Comparison of ENCODE assay signal across 15 mouse cellular contexts in the genomic region with DNA sequence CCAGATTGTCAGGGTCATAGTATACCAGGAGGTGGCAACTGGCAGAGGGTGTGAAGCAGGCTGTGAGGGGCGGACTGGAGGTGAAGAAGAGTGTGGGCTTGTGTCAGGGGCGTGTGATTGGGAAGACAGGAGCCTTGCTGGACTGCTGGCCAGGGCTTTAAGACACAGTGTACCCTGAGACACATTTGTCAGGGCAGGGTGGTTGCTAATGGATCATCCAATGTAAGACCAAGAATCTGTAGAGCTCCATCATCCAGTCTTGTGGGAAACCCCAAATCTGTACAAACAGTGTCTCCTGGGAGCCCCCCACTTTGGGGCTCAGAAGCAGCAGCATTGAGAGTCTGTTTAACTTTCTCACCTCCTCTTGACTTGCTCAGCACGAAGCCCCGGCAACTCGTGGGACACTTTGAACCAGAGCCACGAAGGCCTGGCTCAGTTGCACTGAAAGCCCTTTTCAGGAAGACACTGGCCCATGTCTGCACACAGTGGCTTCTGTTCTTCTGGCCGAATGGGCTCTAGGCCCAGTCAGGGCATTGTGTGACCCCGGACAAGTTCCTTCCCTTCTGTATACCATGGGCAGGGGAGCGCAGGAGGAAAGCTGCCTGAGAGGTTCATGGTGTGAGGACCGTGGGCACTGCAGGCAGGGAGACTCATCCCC.
DNase-seq lines count a peak whose midpoint lies in the region; ATAC-seq and TF ChIP-seq lines count a peak whose summit lies in the region.
"Had no signal": no experiment of that assay in that cellular context is flagged by ENCODE, and none has a peak within 500 bp of the region (broad histone marks: within the 10 kb centered on the region; RNA-seq: fewer than 3 reads in every experiment).

No protein-coding gene starts in this region.

- H3K4me1 ChIP-seq in cerebellum, adult 2 months (ENCODE audit: control insufficient read depth, insufficient read depth, low read length) = peaks cover 11% of the 10 kb centered on the region
- H3K4me1 ChIP-seq in hindbrain, embryonic 14.5 days (replicated peaks; ENCODE audit: control insufficient read depth, insufficient read depth, low read length) = no peaks in the 10 kb centered on the region
- H3K4me1 ChIP-seq in midbrain, embryonic 16.5 days (ENCODE audit: control insufficient read depth, insufficient read depth, low read length) = no peaks in the 10 kb centered on the region
- H3K4me1 ChIP-seq: liver, embryonic 12.5 days; megakaryocyte, embryonic 14.5 days had no signal

- H3K36me3 ChIP-seq in hindbrain, embryonic 14.5 days (replicated peaks; ENCODE audit: control insufficient read depth, insufficient read depth) = no peaks in the 10 kb centered on the region
- no peaks in the 10 kb centered on the region; the same call in 1 of the 2 replicates for H3K36me3 ChIP-seq in midbrain, embryonic 16.5 days (ENCODE audit: control insufficient read depth, insufficient read depth, low read length)
- H3K36me3 ChIP-seq: embryonic facial prominence, embryonic 13.5 days; liver, embryonic 12.5 days had no signal

- H3K27me3 ChIP-seq in cerebellum, adult 2 months (ENCODE audit: control insufficient read depth, insufficient read depth, low read length) = no peaks in the 10 kb centered on the region
- no peaks in the 10 kb centered on the region for H3K27me3 ChIP-seq in hindbrain, embryonic 14.5 days (ENCODE audit: control insufficient read depth, insufficient read depth, low read length)
- H3K27me3 ChIP-seq in midbrain, embryonic 16.5 days (ENCODE audit: control insufficient read depth, insufficient read depth, low read depth, low read length) = no peaks in the 10 kb centered on the region
- H3K27me3 ChIP-seq: CH12.LX; embryonic facial prominence, embryonic 13.5 days; liver, embryonic 12.5 days had no signal

- DNase-seq in cerebellum, adult 2 months = peak in 1 of 2 experiments; percentile 45
- DNase-seq in cerebellum, adult 9-10 months = no peak
- DNase-seq in left cerebral cortex, postnatal 4 days = peak; percentile 53
- DNase-seq in left cerebral cortex, adult 18-20 months (ENCODE audit: low spot score in 2 of 2) = no peak
- no peak for DNase-seq in hindbrain, embryonic 14.5 days (ENCODE audit: low spot score)
- no peak for DNase-seq in gastrocnemius, adult 2 months
- DNase-seq in urinary bladder, postnatal 4 days (ENCODE audit: low spot score in 2 of 2) = no peak
- DNase-seq: cerebellum, adult 11-12 months; kidney, postnatal 10 days had no signal

- ATAC-seq in hindbrain, embryonic 14.5 days (ENCODE audit: low FRiP score) = peak; percentile 74; the same call in 1 of the 2 replicates
- ATAC-seq in midbrain, embryonic 16.5 days = peak; percentile 73
- ATAC-seq: liver, embryonic 12.5 days; lung, postnatal 0 days had no signal

- H3K27ac ChIP-seq in cerebellum, adult 2 months (ENCODE audit: insufficient read depth, low read length) = peak overlapping the region; percentile 55; the same call in 1 of the 2 replicates
- no peak overlapping the region for H3K27ac ChIP-seq in hindbrain, embryonic 14.5 days
- no peak overlapping the region for H3K27ac ChIP-seq in midbrain, embryonic 16.5 days (ENCODE audit: low read length)
- H3K27ac ChIP-seq in gastrocnemius, adult 2 months = no peak overlapping the region
- H3K27ac ChIP-seq: embryonic facial prominence, embryonic 13.5 days; liver, embryonic 12.5 days had no signal

- TF ChIP-seq POLR2A in cerebellum, adult 2 months (IDR thresholded peaks at IDR 0.05; ENCODE audit: borderline replicate concordance, insufficient read depth, low read length) = no peak

- 77% methylated on average over 10 of the region's 10 CpGs for WGBS in cerebellum, adult 2 months
- 84% methylated on average over 10 of the region's 10 CpGs for WGBS in hindbrain, embryonic 14.5 days
- 80% methylated on average over 10 of the region's 10 CpGs for WGBS in midbrain, embryonic 16.5 days

- intact Hi-C loops in left cerebral cortex, postnatal 4 days (cut with DNase I) = no loop called here
- intact Hi-C loops in gastrocnemius, adult 2 months (cut with DNase I) = no loop called here

- no peaks in the 10 kb centered on the region for H3K9me3 ChIP-seq in hindbrain, embryonic 14.5 days (ENCODE audit: control insufficient read depth, low read length)
- H3K9me3 ChIP-seq in midbrain, embryonic 16.5 days (replicated peaks; ENCODE audit: control insufficient read depth, low read length, poor library complexity, severe bottlenecking) = no peaks in the 10 kb centered on the region
- H3K9me3 ChIP-seq: embryonic facial prominence, embryonic 13.5 days; liver, embryonic 12.5 days; megakaryocyte, embryonic 14.5 days had no signal

- H3K4me3 ChIP-seq in cerebellum, adult 2 months (replicated peaks; ENCODE audit: insufficient read depth, low read depth, low read length) = no peak overlapping the region
- H3K4me3 ChIP-seq in hindbrain, embryonic 14.5 days (replicated peaks; ENCODE audit: low read length) = no peak overlapping the region
- H3K4me3 ChIP-seq in midbrain, embryonic 16.5 days (ENCODE audit: low read depth, low read length) = no peak overlapping the region
- no peak overlapping the region for H3K4me3 ChIP-seq in gastrocnemius, adult 2 months
- H3K4me3 ChIP-seq: embryonic facial prominence, embryonic 13.5 days; liver, embryonic 12.5 days; megakaryocyte, embryonic 14.5 days had no signal

- no peak for TF ChIP-seq CTCF in cerebellum, adult 2 months (IDR thresholded peaks at IDR 0.05; ENCODE audit: borderline replicate concordance, insufficient read depth, low read depth, low read length)
- TF ChIP-seq CTCF in gastrocnemius, adult 2 months (IDR thresholded peaks at IDR 0.05) = no peak

- H3K4me2 ChIP-seq in hindbrain, embryonic 14.5 days (replicated peaks) = no peak overlapping the region
- no peak overlapping the region for H3K4me2 ChIP-seq in midbrain, embryonic 16.5 days (ENCODE audit: low read length)
- H3K4me2 ChIP-seq: embryonic facial prominence, embryonic 13.5 days; liver, embryonic 12.5 days had no signal

- H3K9ac ChIP-seq in hindbrain, embryonic 14.5 days = no peak overlapping the region
- H3K9ac ChIP-seq in midbrain, embryonic 16.5 days (ENCODE audit: low read depth, low read length) = no peak overlapping the region
- H3K9ac ChIP-seq: embryonic facial prominence, embryonic 13.5 days; liver, embryonic 12.5 days had no signal
